Mouse (Mus musculus): ENCODE data around the gene Ppia. TPM values are rescaled to one million over a fixed set of nuclear protein-coding genes. Genes with fewer than 3 reads are reported as not detected.

Ppia gene
- total and polyA plus RNA-seq, 3 experiments = 5,764 to 9,428 (median 8,867) TPM

DNA sequence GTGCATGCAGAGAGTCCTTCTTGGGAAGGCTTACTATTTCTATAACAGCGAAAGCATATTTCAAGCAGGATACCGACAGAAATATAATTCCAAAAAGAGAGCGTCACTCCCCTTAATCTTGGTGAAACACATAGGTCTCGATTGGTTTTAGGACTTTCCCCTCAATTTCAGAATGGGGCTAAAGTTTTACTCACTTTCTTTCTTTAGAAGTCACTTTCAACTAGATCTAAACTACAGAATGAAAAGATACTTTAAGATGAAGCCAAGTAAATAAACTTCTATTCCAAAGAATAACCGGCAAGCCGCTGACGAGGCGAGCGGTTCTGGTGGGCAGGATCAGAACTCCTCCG is 28.5 kb downstream of the Ppia start:
- H3K4me2 ChIP-seq (ENCODE audit: insufficient read depth, low read depth, poor library complexity, severe bottlenecking) = peak overlapping the region; percentile 99
- DNase-seq (ENCODE audit: extremely low read depth) = no peak
- peak overlapping the region; percentile 66 to 88 (median 76) for H3K4me3 ChIP-seq (replicated peaks in 1 of 3; ENCODE audit: low read depth in 2 of 3, low read length in 2 of 3, poor library complexity in 1 of 3)
- H3K27me3 ChIP-seq (replicated peaks) = peaks cover 20% of the 10 kb centered on the region
- peaks cover 5 to 14% of the 10 kb centered on the region in 2 experiments; a peak in 3 of 4 replicates for H3K4me1 ChIP-seq (ENCODE audit: control insufficient read depth in 1 of 2, insufficient read depth in 2 of 2)
- peaks cover 0 to 4% of the 10 kb centered on the region in 2 experiments for H3K36me3 ChIP-seq (replicated peaks in 1 of 2; ENCODE audit: control insufficient read depth in 1 of 2, insufficient read depth in 1 of 2, low read length in 1 of 2)
- peaks cover 30% of the 10 kb centered on the region for H3K79me2 ChIP-seq (replicated peaks; ENCODE audit: control insufficient read depth, extremely low read depth, insufficient read depth, poor library complexity, severe bottlenecking)
- dilution Hi-C loops (cut with MboI; ENCODE audit: extremely low pct_ligation_motif_present, extremely low pct_unique_long_range_greater_than_20kb, low sequenced_read_pairs) = no loop called here
- in situ Hi-C loops (cut with MboI; ENCODE audit: low pct_ligation_motif_present, low pct_unique_long_range_greater_than_20kb, low sequenced_read_pairs) = no loop called here
- TF ChIP-seq TBP (conservative IDR thresholded peaks at IDR 0.05; ENCODE audit: low read depth, low read length) (0 out of 2 replicates have a peak, but pooled peaks have one; percentile 34), HCFC1 (IDR thresholded peaks at IDR 0.05; ENCODE audit: low read depth, low read length) (no peak; the same call in 1 of the 2 replicates), PAX5 (IDR thresholded peaks at IDR 0.05; ENCODE audit: low read length) (no peak)
- H3K9me3 ChIP-seq (replicated peaks; ENCODE audit: low read length) = peaks cover 4% of the 10 kb centered on the region
- H3K27ac ChIP-seq (ENCODE audit: insufficient read depth, low read depth) = no peak overlapping the region
- peak overlapping the region; percentile 72 for H3K9ac ChIP-seq (ENCODE audit: insufficient read depth, low read depth)

DNA sequence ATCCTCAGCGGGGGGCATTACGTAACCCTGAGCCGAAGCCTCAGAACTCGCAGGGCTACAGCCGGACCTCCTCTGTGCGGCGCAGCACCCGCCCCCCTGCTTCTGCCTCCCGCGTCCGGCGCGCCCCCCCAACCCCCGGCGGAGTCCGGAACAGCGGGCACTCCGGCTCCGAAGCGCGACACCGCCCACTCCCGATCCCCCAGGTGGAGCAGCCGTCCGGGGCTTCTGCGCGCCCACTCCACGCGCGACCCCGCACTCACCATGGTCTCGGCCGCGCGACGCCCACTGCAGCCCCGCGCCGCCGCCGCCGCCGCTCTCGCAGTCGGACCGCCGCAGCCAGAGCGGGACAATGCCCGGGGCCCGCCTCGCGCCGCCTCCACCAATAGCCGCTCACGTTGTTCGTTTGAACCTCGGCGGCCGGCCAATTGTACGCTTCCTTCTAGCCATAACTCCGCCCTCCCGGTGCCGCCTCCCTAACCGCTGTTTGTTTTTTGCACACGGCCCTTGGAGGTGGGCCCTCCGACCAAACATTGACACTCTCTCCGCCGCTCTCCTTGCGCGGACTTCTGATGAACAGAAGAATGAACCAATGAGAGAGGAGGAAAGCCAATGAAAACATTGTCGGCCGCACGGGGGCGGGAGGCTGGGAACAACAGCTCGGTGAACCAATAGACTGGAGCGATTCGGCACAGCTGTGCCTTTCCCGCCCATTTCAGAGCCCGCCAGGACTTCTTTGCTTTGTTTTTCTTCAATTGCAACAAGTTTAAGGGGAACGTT is 29.0 kb downstream of the Ppia start, which contains the start of gene H2afv:
H2afv (minus strand) TSS at position 367 of the 777 bp plus-strand sequence.
- Histone ChIP-seq H3K9me3 (replicated peaks; ENCODE audit: low read length) (peaks cover 4% of the 10 kb centered on the region), H3K4me3 (replicated peaks in 1 of 3; ENCODE audit: low read depth in 2 of 3, low read length in 2 of 3, poor library complexity in 1 of 3) (peak within 1 kb of the TSS; percentile 66 to 88 (median 76)), H3K27ac (ENCODE audit: insufficient read depth, low read depth) (peak within 1 kb of the TSS; percentile 78), H3K4me1 (ENCODE audit: control insufficient read depth in 1 of 2, insufficient read depth in 2 of 2) (peaks cover 5 to 14% of the 10 kb centered on the region in 2 experiments; a peak in 3 of 4 replicates), H3K79me2 (replicated peaks; ENCODE audit: control insufficient read depth, extremely low read depth, insufficient read depth, poor library complexity, severe bottlenecking) (peaks cover 27% of the 10 kb centered on the region), H3K36me3 (replicated peaks in 1 of 2; ENCODE audit: control insufficient read depth in 1 of 2, insufficient read depth in 1 of 2, low read length in 1 of 2) (peaks cover 0 to under 1% of the 10 kb centered on the region in 2 experiments), H3K9ac (ENCODE audit: insufficient read depth, low read depth) (peak within 1 kb of the TSS; percentile 77), H3K4me2 (ENCODE audit: insufficient read depth, low read depth, poor library complexity, severe bottlenecking) (peak within 1 kb of the TSS; percentile 99), H3K27me3 (replicated peaks) (peaks cover 20% of the 10 kb centered on the region)
- peak; percentile 100 for DNase-seq (ENCODE audit: extremely low read depth)
- dilution Hi-C loops (cut with MboI; ENCODE audit: extremely low pct_ligation_motif_present, extremely low pct_unique_long_range_greater_than_20kb, low sequenced_read_pairs) (no loop called here), in situ Hi-C loops (cut with MboI; ENCODE audit: low pct_ligation_motif_present, low pct_unique_long_range_greater_than_20kb, low sequenced_read_pairs) (no loop called here)
- TF ChIP-seq SIN3A (IDR thresholded peaks at IDR 0.05; ENCODE audit: low read length) (peak; percentile 100), POLR2A (IDR thresholded peaks at IDR 0.05; ENCODE audit: low read depth, low read length) (peak; percentile 57; the same call in 1 of the 2 replicates), USF1 (IDR thresholded peaks at IDR 0.05; ENCODE audit: low read depth, low read length) (no peak), ELF1 (IDR thresholded peaks at IDR 0.05; ENCODE audit: low read depth, low read length) (peak; percentile 56), JUND (conservative IDR thresholded peaks at IDR 0.05; ENCODE audit: low read depth, low read length) (no peak), ZKSCAN1 (IDR thresholded peaks at IDR 0.05; ENCODE audit: borderline replicate concordance, low read depth, low read length) (no peak), ZC3H11A (IDR thresholded peaks at IDR 0.05; ENCODE audit: low read depth, low read length) (no peak), JUN (IDR thresholded peaks at IDR 0.05; ENCODE audit: insufficient read depth, low read depth, low read length) (no peak), GABPA (IDR thresholded peaks at IDR 0.05; ENCODE audit: insufficient replicate concordance, low read depth, low read length) (no peak), RAD21 (IDR thresholded peaks at IDR 0.05; ENCODE audit: low read depth, low read length) (no peak), IRF4 (IDR thresholded peaks at IDR 0.05; ENCODE audit: low read depth, low read length) (peak; percentile 62), NELFE (IDR thresholded peaks at IDR 0.05; ENCODE audit: low read depth, low read length) (peak; percentile 68), MYC (IDR thresholded peaks at IDR 0.05; ENCODE audit: low read depth, low read length) (peak; percentile 54; the same call in 1 of the 2 replicates), SMC3 (IDR thresholded peaks at IDR 0.05; ENCODE audit: low read depth, low read length) (no peak), KAT2A (IDR thresholded peaks at IDR 0.05; ENCODE audit: insufficient replicate concordance, low read length) (peak; percentile 81), PAX5 (IDR thresholded peaks at IDR 0.05; ENCODE audit: low read length) (no peak), POLR2AphosphoS2 (IDR thresholded peaks at IDR 0.05; ENCODE audit: low read depth, low read length) (peak; percentile 58; the same call in 1 of the 2 replicates), RCOR1 (conservative IDR thresholded peaks at IDR 0.05; ENCODE audit: low read depth, low read length) (0 out of 2 replicates have a peak, but pooled peaks have one; percentile 36), NRF1 (IDR thresholded peaks at IDR 0.05; ENCODE audit: low read depth, low read length) (peak; percentile 38; the same call in 1 of the 2 replicates), BHLHE40 (IDR thresholded peaks at IDR 0.05; ENCODE audit: low read depth, low read length) (peak; percentile 62), CHD2 (IDR thresholded peaks at IDR 0.05; ENCODE audit: low read length) (peak; percentile 93), E2F4 (IDR thresholded peaks at IDR 0.05; ENCODE audit: insufficient replicate concordance, low read depth, low read length) (peak; percentile 99), MXI1 (IDR thresholded peaks at IDR 0.05; ENCODE audit: low read depth, low read length) (peak; percentile 89), EP300 (IDR thresholded peaks at IDR 0.05; ENCODE audit: low read length) (no peak), TBP (conservative IDR thresholded peaks at IDR 0.05; ENCODE audit: low read depth, low read length) (0 out of 2 replicates have a peak, but pooled peaks have one; percentile 3), CTCF (conservative IDR thresholded peaks at IDR 0.05 in 1 of 2, IDR thresholded peaks at IDR 0.05 in 1 of 2; ENCODE audit: low read depth in 2 of 2, low read length in 2 of 2) (peak in 1 of 2 experiments; percentile 22; a peak in 2 of 4 replicates), ZMIZ1 (IDR thresholded peaks at IDR 0.05; ENCODE audit: low read depth, low read length) (peak; percentile 87), TCF12 (IDR thresholded peaks at IDR 0.05; ENCODE audit: low read depth, low read length) (peak; percentile 63), HCFC1 (IDR thresholded peaks at IDR 0.05; ENCODE audit: low read depth, low read length) (peak; percentile 71), UBTF (IDR thresholded peaks at IDR 0.05; ENCODE audit: low read depth, low read length) (peak; percentile 57; the same call in 1 of the 2 replicates)
